Mouse (Mus musculus) left cerebral cortex, adult 9 months (tissue): ENCODE measurements around the gene Tada2b.

Experiments used
- DNase-seq, 2 experiments: peaks; one replicate each; pipeline ENCODE4 v3.0.0; 2022; ENCODE audit warnings: low spot score in 2 of 2

Gene Tada2b

GRCm38 (mm10) chr5:36484171-36484990 lies at the start of gene Tada2b, which contains the start of gene Ccdc96:
Gene Tada2b, minus strand, starts transcription at chr5:36484285.
Gene Ccdc96, plus strand, starts transcription at chr5:36484588.
- DNase-seq = peak; percentile 97 to 99

- DNase-seq = peak; percentile 84 to 95
Measured at GRCm38 (mm10) chr5:36530129-36530751, 46.2 kb upstream of the Tada2b start.

GRCm38 (mm10) chr5:36529698-36530097 lies 45.6 kb upstream of the Tada2b start:
- no peak for DNase-seq

GRCm38 (mm10) chr5:36526921-36527320 lies 42.8 kb upstream of the Tada2b start:
- no peak for DNase-seq

- DNase-seq = no peak
Measured at GRCm38 (mm10) chr5:36526274-36526673, 42.2 kb upstream of the Tada2b start.

GRCm38 (mm10) chr5:36525216-36525615 lies 41.1 kb upstream of the Tada2b start:
- DNase-seq = no peak

- DNase-seq = no peak
Measured at GRCm38 (mm10) chr5:36523219-36523703, 39.2 kb upstream of the Tada2b start.

GRCm38 (mm10) chr5:36522782-36523181 lies 38.7 kb upstream of the Tada2b start:
- DNase-seq = no peak

GRCm38 (mm10) chr5:36519751-36520150 lies 35.7 kb upstream of the Tada2b start:
- no peak for DNase-seq

GRCm38 (mm10) chr5:36517596-36517995 lies 33.5 kb upstream of the Tada2b start:
- DNase-seq = no peak

- no peak for DNase-seq
Measured at GRCm38 (mm10) chr5:36515558-36515957, 31.5 kb upstream of the Tada2b start.

GRCm38 (mm10) chr5:36515126-36515525 lies 31.0 kb upstream of the Tada2b start:
- DNase-seq = no peak

GRCm38 (mm10) chr5:36510956-36511355 lies 26.9 kb upstream of the Tada2b start:
- DNase-seq = no peak

GRCm38 (mm10) chr5:36508351-36508750 lies 24.3 kb upstream of the Tada2b start:
- no peak for DNase-seq

GRCm38 (mm10) chr5:36505643-36506042 lies 21.6 kb upstream of the Tada2b start:
- no peak for DNase-seq

GRCm38 (mm10) chr5:36505235-36505634 lies 21.1 kb upstream of the Tada2b start:
- no peak for DNase-seq

GRCm38 (mm10) chr5:36494709-36495108 lies 10.6 kb upstream of the Tada2b start:
- DNase-seq = no peak

- no peak for DNase-seq
Measured at GRCm38 (mm10) chr5:36493919-36494318, 9.8 kb upstream of the Tada2b start.

- no peak for DNase-seq
Measured at GRCm38 (mm10) chr5:36489225-36489624, 5.1 kb upstream of the Tada2b start.

- DNase-seq = no peak
Measured at GRCm38 (mm10) chr5:36485306-36485705, 1.2 kb upstream of the Tada2b start.

GRCm38 (mm10) chr5:36483203-36484101 lies 633 bp downstream of the Tada2b start:
- peak in 1 of 2 experiments; percentile 22 for DNase-seq

GRCm38 (mm10) chr5:36481114-36481513 lies 3.0 kb downstream of the Tada2b start:
- no peak for DNase-seq
